Mouse (Mus musculus): ENCODE measurements around the gene Smoc1. TPM values are rescaled to one million over a fixed set of nuclear protein-coding genes. Genes with fewer than 3 reads are reported as not detected.

Gene Smoc1
- polyA plus RNA-seq, 1 experiment from 2014 or later, result 0.09 TPM

GRCm38 (mm10) chr12:81009813-81010212 is 16.8 kb upstream of the Smoc1 start:
- WGBS (ENCODE audit: missing documents), result 78% methylated on average over 3 of the region's 3 CpGs
- Histone ChIP-seq H3K79me2 (ENCODE audit: inconsistent target) (no peaks in the 10 kb centered on the region), H3K4me3 (ENCODE audit: inconsistent target) (no peak overlapping the region), H3K27ac (no peak overlapping the region), H3K36me3 (ENCODE audit: inconsistent target) (no peaks in the 10 kb centered on the region)

DNA sequence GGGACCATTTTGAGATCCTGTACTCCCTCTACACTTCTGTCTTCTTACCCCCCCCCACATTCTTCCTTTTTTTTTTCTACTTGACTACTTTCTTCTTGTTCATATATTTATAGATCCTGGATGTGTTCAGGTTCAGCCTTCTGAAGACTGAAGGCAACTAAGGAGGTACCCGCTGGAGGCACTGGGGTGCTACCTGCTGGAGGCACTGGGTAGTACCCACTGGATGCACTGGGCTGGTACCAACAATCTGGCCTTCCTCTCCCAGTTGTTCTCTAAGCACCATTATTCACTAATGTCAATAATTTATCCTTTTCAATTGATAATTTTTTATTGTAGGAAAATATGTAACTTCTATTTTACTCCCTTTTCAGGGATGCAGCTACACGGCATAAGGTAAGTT is 14.6 kb upstream of the Smoc1 start:
- no peak overlapping the region for H3K4me3 ChIP-seq (ENCODE audit: inconsistent target)
- H3K36me3 ChIP-seq (ENCODE audit: inconsistent target), result no peaks in the 10 kb centered on the region
- H3K27ac ChIP-seq, result no peak overlapping the region
- H3K79me2 ChIP-seq (ENCODE audit: inconsistent target), result no peaks in the 10 kb centered on the region
- 100% methylated on average over 2 of the region's 2 CpGs for WGBS (ENCODE audit: missing documents)

- Histone ChIP-seq H3K36me3 (ENCODE audit: inconsistent target) (no peaks in the 10 kb centered on the region), H3K27ac (no peak overlapping the region), H3K79me2 (ENCODE audit: inconsistent target) (no peaks in the 10 kb centered on the region), H3K4me3 (ENCODE audit: inconsistent target) (no peak overlapping the region)
- WGBS (ENCODE audit: missing documents), result 81% methylated on average over 11 of the region's 11 CpGs
Observed at GRCm38 (mm10) chr12:81013496-81013895, 13.1 kb upstream of the Smoc1 start.

- no peak overlapping the region for H3K4me3 ChIP-seq (ENCODE audit: inconsistent target)
- WGBS (ENCODE audit: missing documents), result 95% methylated on average over 12 of the region's 12 CpGs
- H3K79me2 ChIP-seq (ENCODE audit: inconsistent target), result no peaks in the 10 kb centered on the region
- no peaks in the 10 kb centered on the region for H3K36me3 ChIP-seq (ENCODE audit: inconsistent target)
- H3K27ac ChIP-seq, result no peak overlapping the region
Observed at GRCm38 (mm10) chr12:81017624-81018023, 9.0 kb upstream of the Smoc1 start.

DNA sequence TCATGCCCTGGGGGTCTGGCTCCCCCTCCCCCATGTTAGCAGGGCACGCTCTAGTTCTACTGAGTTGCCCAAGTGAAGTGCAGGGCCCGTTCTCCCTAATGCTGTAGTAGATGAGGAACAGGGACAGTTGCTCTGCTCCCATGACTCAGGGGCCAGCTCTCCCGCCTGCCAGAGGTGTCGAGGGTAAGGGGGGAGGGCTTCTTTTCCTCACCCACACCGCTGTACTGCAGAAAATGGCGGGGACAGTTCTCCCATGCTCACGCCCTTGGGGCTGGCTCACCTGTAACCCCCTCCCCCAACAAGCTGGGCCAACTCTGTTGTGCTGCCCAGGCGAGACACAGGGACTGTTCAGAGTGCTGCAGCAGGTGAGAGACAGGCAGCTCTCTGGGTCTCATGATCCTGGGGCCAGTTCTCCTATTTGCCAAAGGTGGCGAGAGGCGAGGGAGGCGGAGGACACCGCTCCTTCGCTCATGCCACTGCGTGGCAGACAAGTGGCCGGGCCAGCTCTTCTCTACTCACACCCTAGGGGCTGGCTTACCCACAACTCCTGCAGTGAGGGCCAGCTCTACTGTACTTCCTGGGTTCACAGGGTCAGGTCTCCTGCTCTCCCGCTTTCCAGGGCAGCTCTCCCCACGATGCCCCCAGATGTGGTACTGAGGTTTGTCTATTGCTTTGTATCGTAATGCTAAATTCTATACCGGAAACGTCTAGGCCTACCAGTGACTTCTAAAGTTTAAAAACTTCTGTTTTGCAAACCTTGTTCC is 7.9 kb upstream of the Smoc1 start:
- WGBS (ENCODE audit: missing documents), result 85% methylated on average over 20 of the region's 20 CpGs
- Histone ChIP-seq H3K4me3 (ENCODE audit: inconsistent target) (peak overlapping the region; percentile 7; the same call in 1 of the 2 replicates), H3K27ac (no peak overlapping the region), H3K79me2 (ENCODE audit: inconsistent target) (no peaks in the 10 kb centered on the region), H3K36me3 (ENCODE audit: inconsistent target) (no peaks in the 10 kb centered on the region)

DNA sequence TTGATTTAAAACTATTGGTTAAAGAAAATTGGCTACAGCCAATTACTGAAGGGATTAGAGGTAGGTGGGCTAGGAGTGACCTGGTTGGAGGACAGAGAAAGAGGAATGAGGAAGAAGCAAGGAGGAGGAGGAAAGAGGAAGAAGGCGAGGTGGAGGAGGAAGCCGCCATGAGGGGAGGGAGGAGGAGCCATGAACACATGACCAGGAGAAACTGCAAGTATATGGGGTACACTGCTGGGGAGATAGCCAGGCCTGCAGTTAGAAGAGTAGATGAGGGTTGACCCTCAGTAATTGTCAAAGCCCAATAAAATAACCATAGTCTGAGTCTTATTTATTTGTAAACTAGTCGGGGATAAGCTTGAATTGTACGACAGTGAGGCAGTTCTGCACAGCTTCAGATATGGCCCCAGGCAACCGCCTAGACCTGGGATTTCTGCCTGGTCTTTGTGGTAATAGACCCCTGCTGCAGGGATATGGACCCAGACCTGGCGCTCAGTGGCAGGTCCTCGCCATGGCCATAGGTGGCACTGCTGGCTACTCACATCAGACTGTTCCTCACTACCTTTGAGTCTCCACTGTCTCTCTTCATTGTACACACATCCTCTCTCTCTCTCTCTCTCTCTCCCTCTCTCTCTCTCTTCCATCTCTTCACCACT is 7.2 kb upstream of the Smoc1 start:
- Histone ChIP-seq H3K27ac (no peak overlapping the region), H3K36me3 (ENCODE audit: inconsistent target) (no peaks in the 10 kb centered on the region), H3K4me3 (ENCODE audit: inconsistent target) (no peak overlapping the region; the same call in 1 of the 2 replicates), H3K79me2 (ENCODE audit: inconsistent target) (no peaks in the 10 kb centered on the region)
- 79% methylated on average over 7 of the region's 7 CpGs for whole genome bisulfite sequencing (ENCODE audit: missing documents)

DNA sequence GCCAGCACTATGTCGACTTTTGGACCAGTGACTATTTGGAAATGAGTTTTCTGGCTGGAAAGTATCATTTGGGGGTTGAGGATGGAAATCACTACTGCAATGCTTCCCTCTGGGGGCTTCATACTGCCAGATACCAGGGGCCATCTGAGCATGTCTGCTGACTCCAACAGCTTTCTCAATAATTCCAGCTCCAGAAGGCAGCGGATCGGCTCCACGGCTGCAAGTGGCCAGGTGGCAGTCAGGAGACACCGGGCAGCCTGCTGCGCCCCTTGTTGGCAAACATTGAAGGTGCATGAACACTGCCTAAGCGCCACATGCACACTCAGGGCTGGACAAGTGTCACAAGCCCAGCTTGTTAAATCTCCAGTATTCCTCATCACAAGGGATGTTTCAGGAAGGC is 2.2 kb upstream of the Smoc1 start:
- no peaks in the 10 kb centered on the region for H3K36me3 ChIP-seq (ENCODE audit: inconsistent target)
- 97% methylated on average over 7 of the region's 7 CpGs for WGBS (ENCODE audit: missing documents)
- H3K4me3 ChIP-seq (ENCODE audit: inconsistent target), result no peak overlapping the region
- no peaks in the 10 kb centered on the region for H3K79me2 ChIP-seq (ENCODE audit: inconsistent target)
- H3K27ac ChIP-seq, result no peak overlapping the region

GRCm38 (mm10) chr12:81024993-81025392 is 1.6 kb upstream of the Smoc1 start:
- H3K4me3 ChIP-seq (ENCODE audit: inconsistent target), result no peak overlapping the region
- H3K36me3 ChIP-seq (ENCODE audit: inconsistent target), result no peaks in the 10 kb centered on the region
- WGBS (ENCODE audit: missing documents), result 85% methylated on average over 2 of the region's 2 CpGs
- H3K27ac ChIP-seq, result no peak overlapping the region
- no peaks in the 10 kb centered on the region for H3K79me2 ChIP-seq (ENCODE audit: inconsistent target)

DNA sequence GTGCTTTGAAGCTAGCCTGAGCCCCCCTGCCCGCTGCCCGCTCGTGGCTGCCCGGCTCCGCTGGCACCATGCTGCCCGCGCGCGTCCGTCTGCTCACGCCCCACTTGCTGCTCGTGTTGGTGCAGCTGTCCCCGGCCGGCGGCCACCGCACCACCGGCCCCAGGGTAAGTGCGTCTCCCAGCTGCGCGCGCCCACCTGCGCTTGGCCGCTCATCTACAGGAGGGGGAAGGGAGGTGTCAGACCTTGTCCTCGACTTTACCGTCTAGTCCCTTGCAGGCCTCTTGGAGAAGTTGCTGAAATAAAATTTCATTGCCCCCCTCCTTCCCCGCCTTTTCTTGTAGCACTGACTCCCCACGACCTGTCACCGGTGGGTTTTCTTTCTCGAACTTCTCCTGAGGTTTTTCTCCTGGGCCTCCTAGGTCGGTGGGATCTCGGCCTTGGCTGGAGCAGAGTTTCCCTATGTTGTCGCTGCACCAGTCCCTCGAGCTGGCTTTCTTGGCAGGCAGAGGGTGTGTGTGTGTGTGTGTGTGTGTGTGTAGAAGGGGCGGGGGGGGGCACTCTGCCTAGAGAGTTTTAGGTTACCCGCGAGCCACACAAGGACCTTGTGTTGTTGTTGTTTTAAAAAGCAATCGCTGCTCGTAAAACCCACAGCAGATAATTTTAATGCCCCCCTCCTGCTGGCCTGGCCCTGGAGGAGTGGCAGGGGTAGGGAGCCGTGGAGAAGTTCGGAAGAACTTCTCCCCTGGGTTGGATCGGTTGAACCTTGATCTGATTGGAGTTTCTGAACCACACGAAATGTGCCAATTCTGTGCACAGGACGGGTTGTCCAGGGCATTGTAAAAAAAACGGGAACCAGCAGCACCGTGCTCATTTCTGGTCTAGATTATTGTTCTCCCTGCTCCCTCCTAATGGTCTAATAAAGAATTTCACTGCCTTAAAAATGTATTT is 661 bp downstream of the Smoc1 start:
- no peak overlapping the region for H3K4me3 ChIP-seq (ENCODE audit: inconsistent target)
- no peaks in the 10 kb centered on the region for H3K79me2 ChIP-seq (ENCODE audit: inconsistent target)
- WGBS (ENCODE audit: missing documents), result 3% methylated on average over 45 of the region's 45 CpGs
- no peak overlapping the region for H3K27ac ChIP-seq
- H3K36me3 ChIP-seq (ENCODE audit: inconsistent target), result no peaks in the 10 kb centered on the region

DNA sequence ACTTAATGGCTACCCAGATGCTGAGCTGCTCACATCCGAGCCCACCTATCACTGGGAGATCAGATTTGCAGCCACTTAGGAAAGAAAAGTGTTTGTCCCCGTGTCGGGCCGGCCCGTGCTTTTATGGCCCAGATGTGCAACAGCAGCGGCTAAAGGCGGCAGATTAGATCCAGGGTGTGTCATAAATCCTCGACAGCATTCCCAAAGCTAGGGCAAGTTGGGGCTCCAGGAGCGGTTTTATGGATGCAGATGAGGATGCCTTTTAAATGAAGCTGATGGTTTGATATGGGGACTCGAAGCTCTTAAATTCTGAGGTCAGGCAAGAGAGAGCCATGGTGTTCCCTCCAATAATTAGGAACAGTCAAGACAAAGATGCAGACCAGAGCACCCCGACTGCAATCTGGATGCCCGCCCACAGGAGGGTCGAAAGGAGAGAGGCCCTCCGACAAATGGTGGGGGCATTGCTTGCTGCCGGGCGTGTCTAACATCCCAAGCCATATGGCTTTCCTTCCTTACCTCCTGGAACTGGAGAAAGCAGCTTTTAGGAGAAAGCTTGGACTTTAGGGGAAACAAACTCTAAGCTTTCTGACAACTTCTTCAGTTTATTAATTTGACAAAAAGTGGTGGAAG is 1.8 kb downstream of the Smoc1 start:
- 72% methylated on average over 16 of the region's 16 CpGs for WGBS (ENCODE audit: missing documents)
- H3K4me3 ChIP-seq (ENCODE audit: inconsistent target), result no peak overlapping the region
- H3K79me2 ChIP-seq (ENCODE audit: inconsistent target), result no peaks in the 10 kb centered on the region
- H3K36me3 ChIP-seq (ENCODE audit: inconsistent target), result no peaks in the 10 kb centered on the region
- no peak overlapping the region for H3K27ac ChIP-seq

DNA sequence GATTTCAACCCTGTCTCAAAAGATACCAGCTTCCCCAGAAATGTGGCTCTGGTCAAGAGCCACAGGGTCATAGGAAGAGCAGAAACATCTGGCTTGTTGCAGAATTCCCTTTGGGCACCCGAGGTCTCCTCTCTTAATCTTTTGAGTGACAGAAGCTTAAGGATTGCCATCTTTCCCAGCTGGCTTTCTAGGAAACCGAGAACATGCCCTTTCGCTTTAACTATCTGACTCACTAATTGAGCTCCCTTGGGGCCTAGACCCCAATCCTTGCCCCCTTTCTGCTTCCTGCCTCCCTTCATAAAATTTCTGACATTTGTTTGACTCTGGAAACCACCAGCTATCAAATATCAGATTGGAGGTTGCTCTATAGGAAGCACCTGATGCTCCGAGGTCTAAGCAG is 3.1 kb downstream of the Smoc1 start:
- 83% methylated on average over 4 of the region's 4 CpGs for WGBS (ENCODE audit: missing documents)
- H3K36me3 ChIP-seq (ENCODE audit: inconsistent target), result no peaks in the 10 kb centered on the region
- H3K27ac ChIP-seq, result no peak overlapping the region
- no peaks in the 10 kb centered on the region for H3K79me2 ChIP-seq (ENCODE audit: inconsistent target)
- H3K4me3 ChIP-seq (ENCODE audit: inconsistent target), result no peak overlapping the region

DNA sequence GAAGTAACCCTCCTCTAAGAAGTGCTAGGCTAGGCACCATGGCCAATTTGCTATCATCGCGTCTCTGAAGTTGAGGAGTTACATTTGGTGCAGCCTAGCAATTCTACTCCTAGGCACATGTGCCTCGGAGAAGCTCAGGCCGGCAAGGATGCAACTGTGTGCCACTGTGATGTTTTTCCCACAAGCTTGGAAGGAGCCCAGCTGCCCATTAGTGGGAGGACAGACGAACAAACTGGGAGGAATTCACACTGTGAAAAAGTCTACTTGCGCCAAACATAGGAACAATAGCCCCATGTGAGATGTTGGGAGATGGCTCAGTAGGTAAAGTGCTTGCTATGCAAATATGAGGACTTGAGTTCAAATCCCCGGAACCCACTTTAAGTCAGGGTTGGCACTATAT is 5.0 kb downstream of the Smoc1 start:
- Histone ChIP-seq H3K36me3 (ENCODE audit: inconsistent target) (no peaks in the 10 kb centered on the region), H3K27ac (no peak overlapping the region), H3K4me3 (ENCODE audit: inconsistent target) (no peak overlapping the region), H3K79me2 (ENCODE audit: inconsistent target) (no peaks in the 10 kb centered on the region)
- WGBS (ENCODE audit: missing documents), result 93% methylated on average over 7 of the region's 7 CpGs

DNA sequence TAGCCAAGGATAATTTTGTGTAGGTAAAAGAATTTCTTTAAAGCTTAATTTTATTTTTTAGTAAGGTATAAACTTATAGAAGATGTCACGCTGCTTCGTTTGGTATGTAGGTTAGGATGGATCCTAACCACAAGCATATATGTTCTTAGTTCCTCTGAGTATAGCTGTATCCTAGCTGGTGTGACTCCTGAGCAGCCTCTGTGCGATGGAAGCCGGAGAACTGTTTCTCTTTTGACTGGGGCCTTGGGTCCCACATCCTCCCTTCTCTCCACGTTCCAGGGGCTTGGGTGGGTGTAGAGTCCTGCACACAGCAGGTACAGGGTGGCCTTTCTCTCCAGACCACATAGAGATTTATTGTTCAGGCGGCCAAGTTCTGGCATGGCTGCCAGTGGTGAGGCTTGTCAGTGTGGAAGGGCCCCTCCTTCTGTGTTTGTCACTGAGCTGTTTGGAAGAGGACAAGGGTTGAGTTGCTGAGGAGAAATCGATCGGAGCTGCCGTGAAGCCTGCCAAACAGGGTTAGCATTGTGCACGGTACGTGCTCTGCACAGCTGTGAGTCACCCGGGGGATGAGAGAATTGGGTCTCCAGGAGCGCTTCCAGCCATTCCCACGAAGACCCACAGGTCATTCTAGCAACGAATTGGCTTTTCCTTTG is 6.9 kb downstream of the Smoc1 start:
- 85% methylated on average over 13 of the region's 15 CpGs for WGBS (ENCODE audit: missing documents)
- Histone ChIP-seq H3K79me2 (ENCODE audit: inconsistent target) (no peaks in the 10 kb centered on the region), H3K4me3 (ENCODE audit: inconsistent target) (no peak overlapping the region), H3K27ac (no peak overlapping the region), H3K36me3 (ENCODE audit: inconsistent target) (no peaks in the 10 kb centered on the region)

DNA sequence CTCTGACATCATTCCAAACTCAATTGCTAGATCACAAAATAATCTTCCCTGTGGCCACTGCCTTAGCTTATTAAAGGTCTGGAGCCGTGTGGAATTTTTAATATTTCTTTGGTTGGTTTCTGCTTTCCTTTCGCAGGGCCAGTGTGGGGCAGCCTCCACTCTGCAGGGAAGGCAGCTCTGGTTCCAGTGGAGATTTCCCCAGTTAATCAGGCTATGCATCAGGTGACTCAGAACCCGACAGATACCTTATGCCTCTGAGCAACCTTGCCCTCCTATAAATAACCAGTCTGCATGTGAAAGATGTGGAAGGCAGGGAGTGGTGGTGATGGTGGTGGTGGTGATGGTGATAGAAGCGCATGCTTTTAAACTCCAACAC is 7.4 kb downstream of the Smoc1 start:
- Histone ChIP-seq H3K27ac (no peak overlapping the region), H3K36me3 (ENCODE audit: inconsistent target) (no peaks in the 10 kb centered on the region), H3K79me2 (ENCODE audit: inconsistent target) (no peaks in the 10 kb centered on the region), H3K4me3 (ENCODE audit: inconsistent target) (no peak overlapping the region)
- WGBS (ENCODE audit: missing documents), result 100% methylated on average over 2 of the region's 4 CpGs
